Mouse (Mus musculus): ENCODE data around the gene Ube2d1.

- no peak for TF ChIP-seq POLR2A (IDR thresholded peaks at IDR 0.05; ENCODE audit: insufficient read depth, low read depth, low read length)
- TF ChIP-seq CTCF (IDR thresholded peaks at IDR 0.05): peak; percentile 52
- no peak for TF ChIP-seq EP300 (IDR thresholded peaks at IDR 0.05; ENCODE audit: insufficient read depth, low read depth, low read length)
Measured at GRCm38 (mm10) chr10:71302490-71302889, 17.4 kb upstream of the Ube2d1 start.
